Mouse (Mus musculus) WW6 (cell line): ENCODE measurements around the gene Filip1l.

Experiments used
- DNase-seq: peaks from one replicate; pipeline ENCODE4 v3.0.0-alpha.2; 2013; ENCODE audit warnings: low read depth, low spot score

Gene Filip1l

GRCm38 (mm10) chr16:57396249-57396648 lies 43.4 kb downstream of the Filip1l start:
- no peak for DNase-seq

GRCm38 (mm10) chr16:57397845-57398244 lies 45.0 kb downstream of the Filip1l start:
- no peak for DNase-seq

GRCm38 (mm10) chr16:57398387-57399214 lies 45.7 kb downstream of the Filip1l start:
- DNase-seq, result no peak

- no peak for DNase-seq
Measured at GRCm38 (mm10) chr16:57399566-57399965, 46.7 kb downstream of the Filip1l start.

- no peak for DNase-seq
Measured at GRCm38 (mm10) chr16:57401702-57402101, 48.8 kb downstream of the Filip1l start.

- DNase-seq, result no peak
Measured at GRCm38 (mm10) chr16:57402910-57403309, 50.0 kb downstream of the Filip1l start.

GRCm38 (mm10) chr16:57403825-57404224 lies 50.9 kb downstream of the Filip1l start:
- no peak for DNase-seq

GRCm38 (mm10) chr16:57412766-57413165 lies 59.9 kb downstream of the Filip1l start:
- no peak for DNase-seq

GRCm38 (mm10) chr16:57416049-57416448 lies 63.2 kb downstream of the Filip1l start:
- DNase-seq, result no peak

- DNase-seq, result no peak
Measured at GRCm38 (mm10) chr16:57417017-57417416, 64.1 kb downstream of the Filip1l start.

GRCm38 (mm10) chr16:57417955-57418354 lies 65.1 kb downstream of the Filip1l start:
- no peak for DNase-seq

GRCm38 (mm10) chr16:57419332-57419731 lies 66.4 kb downstream of the Filip1l start:
- no peak for DNase-seq

- no peak for DNase-seq
Measured at GRCm38 (mm10) chr16:57419881-57420280, 67.0 kb downstream of the Filip1l start.

- DNase-seq, result no peak
Measured at GRCm38 (mm10) chr16:57420773-57421556, 68.1 kb downstream of the Filip1l start.

GRCm38 (mm10) chr16:57421680-57422417 lies 69.0 kb downstream of the Filip1l start:
- no peak for DNase-seq

- no peak for DNase-seq
Measured at GRCm38 (mm10) chr16:57423001-57423800, 70.3 kb downstream of the Filip1l start.

- no peak for DNase-seq
Measured at GRCm38 (mm10) chr16:57426680-57427079, 73.8 kb downstream of the Filip1l start.

- DNase-seq, result no peak
Measured at GRCm38 (mm10) chr16:57427516-57428285, 74.8 kb downstream of the Filip1l start.

- DNase-seq, result no peak
Measured at GRCm38 (mm10) chr16:57428977-57429376, 76.1 kb downstream of the Filip1l start.

GRCm38 (mm10) chr16:57431294-57431693 lies 78.4 kb downstream of the Filip1l start:
- DNase-seq, result no peak
